Mouse (Mus musculus): ENCODE measurements at regions not wholly inside any gene's neighbourhood (a gene's known extent, or its start where the extent isn't known, plus 50 kb on each side); places are given as distances from the start of the nearest gene placed in this dataset.
"Not testable (repeated sequence)": the region's sequence is repeated elsewhere in the genome, so short reads cannot be mapped to it uniquely, and the experiment has no call there.

- intact Hi-C loops (cut with DNase I) = no loop called here
- DNase-seq (ENCODE audit: low spot score in 2 of 2) = peak; percentile 39 to 73
These were observed 208.8 kb upstream of the Peli2 start for GRCm38 (mm10) chr14:47911546-47912545.

DNA sequence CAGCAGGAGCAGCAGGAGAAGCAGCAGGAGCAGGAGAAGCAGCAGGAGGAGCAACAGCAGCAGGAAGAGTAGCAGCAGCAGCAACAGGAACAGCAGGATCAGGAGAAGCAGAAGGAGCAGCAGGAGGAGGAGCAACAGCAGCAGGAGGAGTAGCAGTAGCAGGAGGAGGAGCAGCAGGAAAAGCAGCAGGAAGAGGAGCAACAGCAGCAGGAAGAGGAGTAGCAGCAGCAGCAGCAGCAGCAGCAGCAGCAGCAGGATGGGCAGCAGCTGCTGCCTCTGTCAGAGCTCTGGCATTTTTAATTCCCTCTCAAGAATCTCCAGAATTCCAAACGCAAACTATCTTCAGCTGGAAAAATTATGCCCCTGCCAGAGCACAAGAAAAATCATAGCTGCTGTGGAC, 205.0 kb upstream of the Peli2 start:
- DNase-seq (ENCODE audit: low spot score in 2 of 2) = no peak
- intact Hi-C loops (cut with DNase I) = no loop called here

DNA sequence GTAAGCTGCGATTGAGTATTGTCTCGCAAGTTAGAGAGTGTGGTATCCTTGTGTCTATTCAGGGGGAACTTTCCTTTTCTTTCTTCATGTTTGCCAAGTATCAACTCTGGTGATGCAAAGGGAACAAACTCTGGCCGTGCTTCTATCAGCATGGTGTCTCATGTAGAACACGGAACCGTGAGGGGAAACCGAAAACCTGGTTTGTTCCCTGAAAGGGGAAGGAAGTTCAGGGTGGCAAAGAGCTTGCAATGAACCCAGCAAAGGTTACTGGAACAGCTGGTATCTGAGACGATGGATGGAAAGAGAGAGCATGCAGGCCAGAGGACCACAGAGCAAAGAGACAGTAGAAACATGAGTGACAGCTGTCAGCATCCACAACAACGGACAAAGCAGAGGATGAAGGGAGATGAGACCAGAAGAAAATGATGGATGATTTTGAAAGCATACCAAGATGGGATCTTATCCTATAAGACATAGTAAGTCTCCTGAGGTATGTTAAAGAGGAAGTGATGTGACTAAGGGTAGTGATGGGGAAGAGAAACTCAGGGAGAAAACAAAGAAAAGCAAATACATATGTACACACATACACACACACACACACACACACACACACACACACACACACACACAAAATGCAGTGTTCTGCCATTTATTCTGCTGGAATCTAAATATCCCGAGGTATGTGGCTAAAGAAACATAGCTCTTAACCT, 199.8 kb upstream of the Peli2 start:
- intact Hi-C loops (cut with DNase I) = no loop called here
- DNase-seq (ENCODE audit: low spot score in 2 of 2) = no peak

- intact Hi-C loops (cut with DNase I) = no loop called here
- DNase-seq (ENCODE audit: low spot score in 2 of 2) = peak in 1 of 2 experiments; percentile 2
These were observed 198.8 kb upstream of the Peli2 start for GRCm38 (mm10) chr14:47921811-47922277.

DNA sequence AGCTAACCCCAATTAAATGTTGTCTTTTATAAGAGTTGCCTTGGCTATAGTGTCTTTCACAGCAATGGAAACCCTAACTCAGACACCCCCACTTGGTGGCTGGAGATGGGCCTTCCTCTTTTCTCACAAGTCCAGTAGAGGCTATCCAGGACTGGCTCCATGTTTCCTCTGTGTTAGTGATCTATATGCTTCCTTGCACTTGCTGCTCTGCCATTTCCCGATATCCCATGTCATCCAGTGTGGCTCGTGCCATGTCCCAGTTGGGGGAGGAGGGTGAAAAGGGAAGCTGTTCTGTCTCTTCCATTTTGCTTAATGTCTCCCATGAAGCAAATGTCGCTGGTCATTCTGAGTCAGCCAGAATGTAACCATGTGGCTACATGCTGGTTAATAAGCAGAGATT, 194.2 kb upstream of the Peli2 start:
- intact Hi-C loops (cut with DNase I) = no loop called here
- no peak for DNase-seq (ENCODE audit: low spot score in 2 of 2)

- intact Hi-C loops (cut with DNase I) = no loop called here
- no peak for DNase-seq (ENCODE audit: low spot score in 2 of 2)
These were observed 185.2 kb upstream of the Peli2 start for GRCm38 (mm10) chr14:47935401-47935800.

GRCm38 (mm10) chr14:47937081-47937651, 183.5 kb upstream of the Peli2 start:
- intact Hi-C loops (cut with DNase I) = no loop called here
- DNase-seq (ENCODE audit: low spot score in 2 of 2) = no peak

- intact Hi-C loops (cut with DNase I) = no loop called here
- no peak for DNase-seq (ENCODE audit: low spot score in 2 of 2)
These were observed 180.6 kb upstream of the Peli2 start for GRCm38 (mm10) chr14:47939781-47940590.

DNA sequence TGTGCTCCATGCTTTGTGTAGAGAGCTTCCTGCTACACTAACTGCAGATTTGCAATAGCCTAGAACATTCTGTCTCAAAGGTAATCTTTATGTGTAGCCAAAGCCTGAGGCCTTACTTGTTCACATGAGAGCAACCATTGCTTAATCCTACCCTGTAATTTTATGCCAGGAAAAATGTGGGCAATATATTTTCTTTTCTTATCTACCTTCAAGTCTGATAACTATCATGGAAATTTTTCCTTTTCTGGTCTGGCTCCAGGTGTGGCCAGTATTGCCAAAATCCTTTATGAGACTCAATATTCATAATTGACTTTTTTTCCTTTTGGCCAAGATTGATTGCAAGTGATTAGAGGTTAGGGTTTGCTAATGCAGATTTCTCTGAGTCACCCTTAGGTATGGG, 178.0 kb upstream of the Peli2 start:
- intact Hi-C loops (cut with DNase I) = no loop called here
- DNase-seq (ENCODE audit: low spot score in 2 of 2) = no peak

DNA sequence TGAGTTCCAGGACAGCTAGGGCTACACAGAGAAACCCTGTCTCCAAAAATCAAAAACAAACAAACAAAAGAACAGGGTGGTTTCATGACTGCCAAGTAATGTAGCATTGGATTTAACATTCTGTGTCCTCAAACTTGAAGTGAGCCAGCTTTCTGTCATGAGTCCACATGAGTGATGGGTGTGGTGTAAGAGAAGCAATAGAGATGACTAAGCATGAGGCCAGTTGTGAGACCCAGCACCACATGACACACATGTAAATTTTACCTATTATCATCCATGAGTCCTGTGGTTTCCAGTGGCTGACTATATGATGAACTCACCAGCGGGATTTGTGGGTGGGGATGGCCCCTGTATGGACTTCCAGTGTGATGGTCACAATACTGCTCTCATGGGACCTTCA, 176.0 kb upstream of the Peli2 start:
- DNase-seq (ENCODE audit: low spot score in 2 of 2) = no peak
- intact Hi-C loops (cut with DNase I) = no loop called here

- DNase-seq (ENCODE audit: low spot score in 2 of 2) = no peak
- intact Hi-C loops (cut with DNase I) = no loop called here
These were observed 169.6 kb upstream of the Peli2 start for GRCm38 (mm10) chr14:47951041-47951440.

DNA sequence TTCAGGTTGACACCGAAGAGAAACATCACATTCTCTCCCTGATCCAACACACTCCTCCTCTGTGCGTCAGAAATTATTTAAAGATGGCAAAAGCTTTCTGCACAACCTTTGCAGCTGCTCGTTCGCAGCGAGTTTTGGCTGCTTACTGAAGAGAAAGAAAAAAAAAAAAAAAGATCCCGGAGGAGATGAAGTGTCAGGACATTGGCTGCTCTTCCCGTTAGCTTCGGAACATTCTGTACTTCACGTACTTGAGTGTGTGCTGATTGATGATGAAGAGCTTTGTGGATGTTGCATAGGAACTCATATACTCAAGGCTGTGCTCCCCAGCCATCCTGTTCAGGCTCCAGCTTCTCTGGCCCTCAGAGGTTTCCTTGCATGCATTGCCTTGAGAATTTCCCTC, 162.5 kb upstream of the Peli2 start:
- intact Hi-C loops (cut with DNase I) = no loop called here

GRCm38 (mm10) chr14:47959366-47960280, 161.0 kb upstream of the Peli2 start:
- no peak for DNase-seq (ENCODE audit: low spot score in 2 of 2)
- intact Hi-C loops (cut with DNase I) = no loop called here

More for the DNA sequence above, 162.5 kb upstream of the Peli2 start:
- no peak for DNase-seq (ENCODE audit: low spot score in 2 of 2)

GRCm38 (mm10) chr14:47964806-47965205, 155.8 kb upstream of the Peli2 start:
- DNase-seq (ENCODE audit: low spot score in 2 of 2); intact Hi-C loops (cut with DNase I): not testable (repeated sequence)

DNA sequence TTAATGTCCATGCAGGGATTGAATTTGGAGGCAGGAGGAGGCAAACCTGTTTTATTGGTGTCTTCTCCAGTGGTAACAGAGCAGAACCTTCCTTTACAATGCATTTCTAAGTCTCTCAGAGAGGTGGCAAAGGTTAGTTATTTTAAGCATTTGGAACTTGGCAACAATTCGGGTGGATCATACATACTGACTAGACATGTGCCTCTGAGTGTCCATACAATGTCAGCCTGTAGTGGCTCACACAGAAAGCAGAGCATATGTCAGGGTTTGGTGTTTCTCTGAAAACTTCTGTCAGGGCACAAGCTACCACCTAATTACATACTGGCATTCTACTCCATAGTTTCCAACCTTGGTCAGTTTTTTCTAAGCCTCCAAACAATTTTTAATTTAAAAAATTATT, 150.8 kb upstream of the Peli2 start:
- no peak for DNase-seq (ENCODE audit: low spot score in 2 of 2)
- intact Hi-C loops (cut with DNase I) = no loop called here

- intact Hi-C loops (cut with DNase I); DNase-seq (ENCODE audit: low spot score in 2 of 2): not testable (repeated sequence)
These were observed 147.5 kb upstream of the Peli2 start for GRCm38 (mm10) chr14:47973161-47973560.

- intact Hi-C loops (cut with DNase I) = no loop called here
- no peak for DNase-seq (ENCODE audit: low spot score in 2 of 2)
These were observed 137.5 kb upstream of the Peli2 start for GRCm38 (mm10) chr14:47982993-47983740.

- DNase-seq (ENCODE audit: low spot score in 2 of 2) = no peak
- intact Hi-C loops (cut with DNase I) = no loop called here
These were observed 134.1 kb upstream of the Peli2 start for GRCm38 (mm10) chr14:47986483-47986882.
